Mouse (Mus musculus) gastrocnemius, postnatal 10 days (tissue): ENCODE results near the gene Olfr771. TPM values are rescaled to one million over a fixed set of nuclear protein-coding genes. Genes with fewer than 3 reads are reported as not detected.
"Not testable (repeated sequence)": the region's sequence is repeated elsewhere in the genome, so short reads cannot be mapped to it uniquely, and the experiment has no call there.

ENCODE experiments used
- DNase-seq: peaks from one replicate; pipeline ENCODE4 v3.0.0; 2021; ENCODE audit warnings: mixed read lengths
- long read RNA-seq, 2 experiments: library from polyadenylated mRNA; stranded (forward); transcript quantifications; one replicate each; pipeline ENCODE4 v2.0.0; 2021
- total RNA-seq, 2 experiments: library from RNA; stranded (reverse); gene quantifications; 2 replicates each; pipeline ENCODE4 v1.2.3; 2021

Gene Olfr771
- not detected for total RNA-seq
- long read RNA-seq, experiment 1 = 0 reads
- long read RNA-seq, experiment 2 = 0 reads

DNA sequence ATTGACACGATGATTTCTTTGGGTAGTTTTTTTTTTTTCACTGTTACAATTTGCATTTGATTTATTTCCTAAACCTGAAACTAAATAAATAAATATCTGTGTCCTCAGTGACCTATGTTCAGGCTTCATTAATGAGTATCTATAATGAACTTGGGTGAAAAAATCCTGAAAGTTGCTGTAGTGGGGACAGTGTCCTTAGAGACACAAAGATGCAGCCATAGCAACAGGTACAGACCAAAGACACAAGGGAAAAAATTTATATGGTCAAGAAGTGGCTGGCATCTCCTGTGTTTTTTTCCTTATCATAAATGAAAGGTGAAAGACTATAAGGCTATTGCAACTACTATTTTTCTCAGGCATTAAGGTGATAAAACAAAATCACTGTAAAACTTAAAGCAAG is at the start of gene Olfr771:
Olfr771 (minus strand) TSS at position 101 of the 400 bp plus-strand sequence.
- DNase-seq = no peak

DNA sequence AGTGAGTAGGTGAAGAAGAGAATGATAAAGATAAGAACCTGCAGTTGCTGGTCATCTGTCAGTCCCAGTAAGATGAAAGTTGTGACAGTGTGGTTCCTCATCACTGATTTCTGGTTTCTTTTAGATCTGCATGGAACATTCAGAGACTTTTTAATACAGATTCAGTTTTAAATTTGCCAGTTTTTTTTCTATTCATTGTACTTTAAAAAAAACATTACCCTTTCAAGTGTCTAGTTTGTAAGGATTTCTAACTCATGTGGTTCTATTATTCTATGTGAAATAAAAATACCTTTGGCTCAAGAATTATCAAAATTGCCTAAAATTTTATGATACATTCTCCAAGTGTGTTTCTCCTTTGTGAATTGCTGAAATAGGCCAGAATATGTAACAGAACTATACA is 22.8 kb upstream of the Olfr771 start, which contains the start of gene Olfr773:
Olfr773 (minus strand) TSS at position 101 of the 400 bp plus-strand sequence.
- not testable (repeated sequence) for DNase-seq

DNA sequence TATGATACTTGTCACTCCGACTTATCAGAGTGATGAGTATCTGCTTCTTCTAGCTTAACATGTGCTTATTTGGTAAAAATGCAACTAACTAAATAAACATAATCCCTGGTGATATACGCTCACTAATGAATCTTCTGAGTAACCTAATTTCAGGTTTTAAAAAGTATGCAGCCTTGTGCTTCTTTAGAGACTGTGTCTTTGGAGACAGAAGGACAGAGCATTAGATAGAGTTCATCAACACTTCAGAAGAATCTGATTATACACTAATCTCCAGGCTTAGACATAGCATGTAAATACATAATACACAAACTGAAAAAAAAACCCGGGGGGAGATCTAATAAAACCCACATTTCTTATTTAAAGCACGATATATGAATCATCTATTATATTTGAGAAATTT is 13.3 kb upstream of the Olfr771 start, which contains the start of gene Olfr772:
Olfr772 (minus strand) TSS at position 101 of the 400 bp plus-strand sequence.
- not testable (repeated sequence) for DNase-seq

DNA sequence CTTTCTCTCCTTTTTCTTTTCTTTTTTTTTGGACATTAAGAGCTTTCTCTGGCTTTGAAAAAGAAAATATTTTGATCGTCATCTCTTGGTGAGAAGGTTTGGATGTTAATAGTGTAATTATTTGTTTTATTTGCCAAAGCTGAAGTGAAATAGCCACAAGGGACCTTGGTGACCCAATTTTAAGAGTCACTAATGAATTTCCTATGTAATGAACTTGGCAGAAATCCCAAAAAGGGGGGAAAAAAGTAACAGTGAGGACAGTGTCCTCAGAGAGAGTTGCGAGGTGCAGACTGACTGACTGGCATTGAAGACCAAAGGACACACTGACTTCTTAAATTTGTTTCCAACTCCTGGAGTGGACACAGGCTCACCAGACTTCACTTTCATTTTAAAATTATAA is 25.7 kb downstream of the Olfr771 start, which contains the start of gene Olfr770:
Olfr770 (minus strand) TSS at position 101 of the 400 bp plus-strand sequence.
- no peak for DNase-seq

GRCm38 (mm10) chr10:129117761-129118160 is 46.8 kb downstream of the Olfr771 start, which contains the start of gene Olfr769:
TSS of gene Olfr769 (minus strand) at chr10:129117861.
- DNase-seq = no peak

GRCm38 (mm10) chr10:129115146-129115545 is 49.4 kb downstream of the Olfr771 start:
- DNase-seq = no peak

Other genes starting within 250 kb of the Olfr771 start
- gene Rdh5, start 241.9 kb downstream of the Olfr771 start, total RNA-seq = 10 to 100 TPM in 1 of 2 experiments, 1 to 10 TPM in 1; 8.2 to 12.5 TPM
- 100 to 1,000 TPM; 201 to 210 TPM for gene Bloc1s1, start 240.7 kb downstream of the Olfr771 start, total RNA-seq
- gene Itga7, start 230.9 kb downstream of the Olfr771 start, total RNA-seq = 100 to 1,000 TPM; 125 to 127 TPM
- under 1 TPM in 1 of 2 experiments, not detected in 1; 0.19 TPM for gene Mettl7b, start 203.8 kb downstream of the Olfr771 start, total RNA-seq
- gene Olfr9, start 175.3 kb downstream of the Olfr771 start, total RNA-seq = not detected
- gene Olfr763, start 154.0 kb downstream of the Olfr771 start, total RNA-seq = not detected
- not detected for gene Olfr764-ps1, start 124.9 kb downstream of the Olfr771 start, total RNA-seq
- not detected for gene Olfr765, start 114.8 kb downstream of the Olfr771 start, total RNA-seq
- gene Olfr766-ps1, start 95.8 kb downstream of the Olfr771 start, total RNA-seq = not detected
- gene Olfr767, start 81.8 kb downstream of the Olfr771 start, total RNA-seq = not detected
- not detected for gene Olfr768, start 65.4 kb downstream of the Olfr771 start, total RNA-seq
- not detected for gene Olfr769, start 46.9 kb downstream of the Olfr771 start, total RNA-seq
- not detected for gene Olfr770, start 25.8 kb downstream of the Olfr771 start, total RNA-seq
- gene Olfr772, start 13.2 kb upstream of the Olfr771 start, total RNA-seq = not detected
- gene Olfr773, start 22.7 kb upstream of the Olfr771 start, total RNA-seq = not detected
- not detected for gene Olfr774, start 71.5 kb upstream of the Olfr771 start, total RNA-seq
- gene Olfr775, start 83.7 kb upstream of the Olfr771 start, total RNA-seq = not detected
- gene Olfr776, start 94.4 kb upstream of the Olfr771 start, total RNA-seq = not detected
- not detected for gene Olfr777, start 106.7 kb upstream of the Olfr771 start, total RNA-seq
- gene Olfr780, start 153.4 kb upstream of the Olfr771 start, total RNA-seq = not detected
- not detected for gene Olfr781, start 164.1 kb upstream of the Olfr771 start, total RNA-seq
- not detected for gene Olfr782, start 184.1 kb upstream of the Olfr771 start, total RNA-seq
- gene Olfr784, start 219.3 kb upstream of the Olfr771 start, total RNA-seq = not detected
- not detected for gene Olfr785, start 240.7 kb upstream of the Olfr771 start, total RNA-seq